Mouse (Mus musculus) gastrocnemius, adult 2 months (tissue): ENCODE data around the gene Cd68. TPM values are rescaled to one million over a fixed set of nuclear protein-coding genes. Genes with fewer than 3 reads are reported as not detected.
"Not testable (repeated sequence)": the region's sequence is repeated elsewhere in the genome, so short reads cannot be mapped to it uniquely, and the experiment has no call there.

ENCODE experiments used
- DNase-seq: peaks from one replicate; pipeline ENCODE4 v3.0.0; 2022
- H3K27ac ChIP-seq: fragments of 200-600 bp; 2 replicates; pipeline ENCODE4 v1.8.1; 2022; ENCODE audit warnings: mild to moderate bottlenecking
- H3K4me3 ChIP-seq: fragments of 200-600 bp; 2 replicates; pipeline ENCODE4 v1.8.1; 2022; ENCODE audit warnings: mild to moderate bottlenecking, moderate library complexity
- CTCF ChIP-seq: fragments of 200-600 bp; IDR thresholded peaks from 2 replicates; pipeline ENCODE4 v1.8.1; 2022; ENCODE audit warnings: antibody characterized with exemption, mild to moderate bottlenecking, moderate library complexity
- intact Hi-C: fragments of 180-260 bp; cut with DNase I; formaldehyde crosslinking; loops from one replicate; pipeline ENCODE4 v1.15.1; 2025
- total RNA-seq, 2 experiments: library from RNA; stranded (reverse); gene quantifications; 2 replicates each; pipeline ENCODE4 v1.2.3; 2021

The Cd68 gene
- total RNA-seq, 2 experiments from 2014 or later: 1.7 to 3.2 TPM

GRCm38 (mm10) chr11:69706775-69707479, 41.0 kb upstream of the Cd68 start:
- TF ChIP-seq CTCF: no peak
- Histone ChIP-seq H3K27ac (peak overlapping the region; percentile 83), H3K4me3 (no peak overlapping the region)
- DNase-seq: peak; percentile 95
- intact Hi-C loops: loop anchor here (2.0 kb wide), 1 partner anchor 22 kb away; the partner anchor contains the start of gene Tnfsf13

- Histone ChIP-seq H3K4me3 (no peak overlapping the region), H3K27ac (no peak overlapping the region)
- intact Hi-C loops: no loop called here
- no peak for DNase-seq
- no peak for TF ChIP-seq CTCF
Observed at GRCm38 (mm10) chr11:69704613-69705010, 38.7 kb upstream of the Cd68 start.

GRCm38 (mm10) chr11:69703814-69704612, 38.1 kb upstream of the Cd68 start:
- Histone ChIP-seq H3K27ac (no peak overlapping the region), H3K4me3 (no peak overlapping the region)
- no peak for TF ChIP-seq CTCF
- DNase-seq: no peak
- intact Hi-C loops: no loop called here

- intact Hi-C loops, DNase-seq, H3K4me3 ChIP-seq, H3K27ac ChIP-seq: not testable (repeated sequence)
Observed at GRCm38 (mm10) chr11:69703381-69703780, 37.4 kb upstream of the Cd68 start.

GRCm38 (mm10) chr11:69702886-69703285, 36.9 kb upstream of the Cd68 start:
- DNase-seq, intact Hi-C loops, H3K4me3 ChIP-seq, H3K27ac ChIP-seq: not testable (repeated sequence)

- intact Hi-C loops: no loop called here
- Histone ChIP-seq H3K4me3 (no peak overlapping the region), H3K27ac (no peak overlapping the region)
- no peak for TF ChIP-seq CTCF
- no peak for DNase-seq
Observed at GRCm38 (mm10) chr11:69699595-69699994, 33.6 kb upstream of the Cd68 start.

GRCm38 (mm10) chr11:69698574-69698973, 32.6 kb upstream of the Cd68 start:
- H3K27ac ChIP-seq: no peak overlapping the region
- intact Hi-C loops: no loop called here
- no peak for DNase-seq
- H3K4me3 ChIP-seq: no peak overlapping the region
- peak; percentile 22; the same call in 1 of the 2 replicates for TF ChIP-seq CTCF

GRCm38 (mm10) chr11:69697396-69697795, 31.4 kb upstream of the Cd68 start:
- DNase-seq: no peak
- H3K27ac ChIP-seq: no peak overlapping the region
- TF ChIP-seq CTCF: no peak
- no peak overlapping the region for H3K4me3 ChIP-seq
- intact Hi-C loops: no loop called here

- intact Hi-C loops: no loop called here
Observed at GRCm38 (mm10) chr11:69695361-69696181, 29.6 kb upstream of the Cd68 start, which contains the start of the genes Tnfsf12 and Tnfsfm13. TSS of gene Tnfsf12 (minus strand) at chr11:69695849. TSS of gene Tnfsfm13 (minus strand) at chr11:69696098.

GRCm38 (mm10) chr11:69695046-69695360, 29.1 kb upstream of the Cd68 start:
- H3K27ac ChIP-seq: peak overlapping the region; percentile 94
- H3K4me3 ChIP-seq: peak overlapping the region; percentile 86
- DNase-seq: no peak
- intact Hi-C loops: no loop called here
- TF ChIP-seq CTCF: no peak

More at GRCm38 (mm10) chr11:69695361-69696181, 29.6 kb upstream of the Cd68 start, which contains the start of the genes Tnfsf12 and Tnfsfm13:
- TF ChIP-seq CTCF: peak; percentile 42
- Histone ChIP-seq H3K4me3 (peak within 1 kb of the TSS; percentile 86), H3K27ac (peak within 1 kb of the TSS; percentile 94)
- peak; percentile 88 for DNase-seq

- DNase-seq: peak; percentile 40
- intact Hi-C loops: no loop called here
- peak overlapping the region; percentile 94 for H3K27ac ChIP-seq
Observed at GRCm38 (mm10) chr11:69693421-69693965, 27.5 kb upstream of the Cd68 start.

GRCm38 (mm10) chr11:69692863-69693262, 26.9 kb upstream of the Cd68 start:
- intact Hi-C loops: no loop called here
- no peak for DNase-seq
- Histone ChIP-seq H3K4me3 (peak overlapping the region; percentile 15), H3K27ac (peak overlapping the region; percentile 94; the same call in 1 of the 2 replicates)
- no peak for TF ChIP-seq CTCF

More at GRCm38 (mm10) chr11:69693421-69693965, 27.5 kb upstream of the Cd68 start:
- H3K4me3 ChIP-seq: peak overlapping the region; percentile 86
- TF ChIP-seq CTCF: no peak
